Mouse (Mus musculus) megakaryocyte progenitor cell, adult 5-6 weeks (primary cell): ENCODE measurements around the gene Pglyrp1. TPM values are rescaled to one million over a fixed set of nuclear protein-coding genes. Genes with fewer than 3 reads are reported as not detected.

Experiments
- ATAC-seq: replicated peaks from 2 replicates; pipeline ENCODE4 v1.8.0; 2016; ENCODE audit warnings: mild to moderate bottlenecking, moderate TSS enrichment, inconsistent platforms; ENCODE audit not compliant: poor library complexity
- total RNA-seq, 2 experiments: library from RNA; stranded (forward) in 1 of 2; stranded (reverse) in 1 of 2; fragments of 157-497, 149-512 nt in 1 of 2; fragments of 200-1000 nt in 1 of 2; gene quantifications; 2 replicates each; pipeline versions ENCODE4 v1.2.3 to v1.2.4; 2015 to 2017

Gene Pglyrp1
- total RNA-seq, 2 experiments from 2014 or later = 35.6 to 265 TPM

- no peak for ATAC-seq
Measured at GRCm38 (mm10) chr7:18926041-18926790, 55.1 kb downstream of the Pglyrp1 start.

- no peak for ATAC-seq
Measured at GRCm38 (mm10) chr7:18926911-18927310, 55.8 kb downstream of the Pglyrp1 start.

- ATAC-seq = no peak
Measured at GRCm38 (mm10) chr7:18927759-18928158, 56.6 kb downstream of the Pglyrp1 start.

Other genes with a start within 250 kb of the Pglyrp1 start
- not detected in 2 replicates for gene Psg21, start 214.6 kb upstream of the Pglyrp1 start, total RNA-seq (2015)
- not detected in 2 replicates for gene Psg21, start 214.6 kb upstream of the Pglyrp1 start, total RNA-seq (2017)
- gene Psg20, start 185.1 kb upstream of the Pglyrp1 start, total RNA-seq (2015) = not detected in 2 replicates
- not detected in 2 replicates for gene Psg20, start 185.1 kb upstream of the Pglyrp1 start, total RNA-seq (2017)
- not detected in 2 replicates for gene Psg22, start 153.2 kb upstream of the Pglyrp1 start, total RNA-seq (2015)
- gene Psg22, start 153.2 kb upstream of the Pglyrp1 start, total RNA-seq (2017) = not detected in 2 replicates
- gene Psg19, start 72.8 kb upstream of the Pglyrp1 start, total RNA-seq (2015) = not detected in 2 replicates
- not detected in 2 replicates for gene Psg19, start 72.8 kb upstream of the Pglyrp1 start, total RNA-seq (2017)
- gene Psg17, start 49.7 kb upstream of the Pglyrp1 start, total RNA-seq (2015) = not detected in 2 replicates
- not detected in 2 replicates for gene Psg17, start 49.7 kb upstream of the Pglyrp1 start, total RNA-seq (2017)
- gene Mill2, start 31.4 kb upstream of the Pglyrp1 start, total RNA-seq (2015) = 0.15 and 0.44 TPM in 2 replicates
- gene Mill2, start 31.4 kb upstream of the Pglyrp1 start, total RNA-seq (2017) = 0.75 TPM in 1 of 2 replicates, not detected in the other
- gene Ccdc61, start 39.1 kb downstream of the Pglyrp1 start, total RNA-seq (2015) = 11.9 and 14.1 TPM in 2 replicates
- 11.3 and 17.0 TPM in 2 replicates for gene Ccdc61, start 39.1 kb downstream of the Pglyrp1 start, total RNA-seq (2017)
- gene Nova2, start 54.6 kb downstream of the Pglyrp1 start, total RNA-seq (2015) = not detected in 2 replicates
- gene Nova2, start 54.6 kb downstream of the Pglyrp1 start, total RNA-seq (2017) = not detected in 2 replicates
- not detected in 2 replicates for gene Nanos2, start 116.1 kb downstream of the Pglyrp1 start, total RNA-seq (2015)
- not detected in 2 replicates for gene Nanos2, start 116.1 kb downstream of the Pglyrp1 start, total RNA-seq (2017)
- gene Mypop, start 119.9 kb downstream of the Pglyrp1 start, total RNA-seq (2015) = 0.17 TPM in 1 of 2 replicates, not detected in the other
- not detected in 2 replicates for gene Mypop, start 119.9 kb downstream of the Pglyrp1 start, total RNA-seq (2017)
- gene Irf2bp1, start 132.7 kb downstream of the Pglyrp1 start, total RNA-seq (2015) = 16.4 and 16.8 TPM in 2 replicates
- 12.5 and 13.1 TPM in 2 replicates for gene Irf2bp1, start 132.7 kb downstream of the Pglyrp1 start, total RNA-seq (2017)
- gene Foxa3, start 152.2 kb downstream of the Pglyrp1 start, total RNA-seq (2015) = not detected in 2 replicates
- not detected in 2 replicates for gene Foxa3, start 152.2 kb downstream of the Pglyrp1 start, total RNA-seq (2017)
- gene Sympk, start 153.0 kb downstream of the Pglyrp1 start, total RNA-seq (2015) = 58.1 and 74.7 TPM in 2 replicates
- 44.9 and 48.6 TPM in 2 replicates for gene Sympk, start 153.0 kb downstream of the Pglyrp1 start, total RNA-seq (2017)
- gene Rsph6a, start 183.4 kb downstream of the Pglyrp1 start, total RNA-seq (2015) = not detected in 2 replicates
- gene Rsph6a, start 183.4 kb downstream of the Pglyrp1 start, total RNA-seq (2017) = 0.61 TPM in 1 of 2 replicates, not detected in the other
- 4.4 and 5.5 TPM in 2 replicates for gene Dmwd, start 204.9 kb downstream of the Pglyrp1 start, total RNA-seq (2015)
- 1.5 and 2.3 TPM in 2 replicates for gene Dmwd, start 204.9 kb downstream of the Pglyrp1 start, total RNA-seq (2017)
- gene Dmpk, start 212.5 kb downstream of the Pglyrp1 start, total RNA-seq (2015) = 0.78 and 1.9 TPM in 2 replicates
- gene Dmpk, start 212.5 kb downstream of the Pglyrp1 start, total RNA-seq (2017) = 0.84 TPM in 1 of 2 replicates, not detected in the other
- gene Six5, start 223.3 kb downstream of the Pglyrp1 start, total RNA-seq (2015) = 2.8 and 3.9 TPM in 2 replicates
- 2.3 and 2.4 TPM in 2 replicates for gene Six5, start 223.3 kb downstream of the Pglyrp1 start, total RNA-seq (2017)
- 0.24 and 0.57 TPM in 2 replicates for gene Gm4969, start 247.0 kb downstream of the Pglyrp1 start, total RNA-seq (2015)
- gene Gm4969, start 247.0 kb downstream of the Pglyrp1 start, total RNA-seq (2017) = 0.03 and 0.42 TPM in 2 replicates
- gene Fbxo46, start 248.5 kb downstream of the Pglyrp1 start, total RNA-seq (2015) = 2.0 and 2.1 TPM in 2 replicates
- gene Fbxo46, start 248.5 kb downstream of the Pglyrp1 start, total RNA-seq (2017) = 4.2 and 5.0 TPM in 2 replicates